Mouse (Mus musculus): Measurements from ENCODE around the gene Baz1a. TPM values are rescaled to one million over a fixed set of nuclear protein-coding genes. Genes with fewer than 3 reads are reported as not detected.
A peak's percentile ranks its signal among the peaks of the same experiment; 100 is the strongest.

Baz1a gene
- total RNA-seq (2014; rRNA removed) (2.1 and 4.4 TPM in 2 replicates), polyA plus RNA-seq (2015; fragmentation: Nextera tagmentation; extraction: Ambion mirVana) (2.0 and 2.6 TPM in 2 replicates)

DNA sequence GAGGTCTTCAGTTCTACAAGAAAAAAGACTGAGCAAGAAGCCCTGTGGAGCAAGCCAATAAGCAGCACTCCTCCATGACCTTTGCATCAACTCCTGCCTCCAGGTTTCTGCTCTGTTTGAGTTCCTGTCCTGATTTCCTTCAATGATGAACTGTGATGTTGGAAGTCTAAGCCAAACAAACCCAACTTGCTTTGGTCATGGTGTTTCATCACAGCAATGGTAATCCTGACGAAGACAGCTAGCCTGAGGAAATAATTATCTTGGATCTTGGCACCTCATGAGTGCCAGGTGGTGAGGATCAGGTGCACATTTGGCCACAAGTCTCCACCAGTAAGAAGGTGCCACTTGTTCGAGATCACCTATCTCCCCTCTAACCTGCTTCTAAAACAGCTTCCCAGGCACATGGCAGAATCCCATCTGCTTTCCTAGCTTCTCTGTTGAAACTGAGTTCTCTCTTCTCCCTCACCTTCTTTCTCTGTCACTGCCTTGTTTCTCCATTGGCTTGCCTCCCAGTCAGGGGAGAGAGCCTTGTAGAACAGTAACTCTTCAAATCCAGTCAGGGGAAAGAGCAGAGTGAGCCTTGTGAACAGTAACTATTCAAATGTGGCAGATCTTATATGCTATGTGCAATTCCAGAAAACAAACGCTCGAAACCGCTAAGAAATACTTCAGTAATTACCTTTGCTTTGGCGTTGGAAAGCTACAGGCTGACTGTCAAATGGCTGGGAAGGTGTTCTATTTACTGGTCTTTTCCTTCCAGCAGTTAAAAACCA, at the start of gene Baz1a:
Gene Baz1a (minus strand): TSS at position 723 of the 773 bp plus-strand sequence.
- 91% methylated on average over 6 of the region's 6 CpGs for WGBS
- TF ChIP-seq CTCF (IDR thresholded peaks at IDR 0.05): no peak
- no peak for ATAC-seq (ENCODE audit: low FRiP score)

DNA sequence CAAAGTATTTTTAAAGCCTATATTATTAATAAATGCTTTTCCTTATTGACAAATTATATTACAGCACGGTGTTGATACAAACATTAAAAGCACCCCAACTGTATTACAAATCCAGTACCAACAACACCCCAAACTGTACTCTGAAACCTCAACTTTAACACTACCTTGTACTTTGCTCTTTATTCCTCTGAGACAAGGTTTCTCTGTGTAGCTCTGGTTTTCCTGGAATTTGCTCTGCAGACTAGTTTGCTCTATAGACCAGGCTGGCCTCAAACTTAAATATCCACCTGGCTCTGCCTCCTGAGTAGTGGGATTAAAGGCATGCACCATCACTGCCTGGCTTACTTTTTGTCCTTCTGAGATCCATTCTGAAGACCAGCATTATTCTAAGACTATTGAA, 48.0 kb upstream of the Baz1a start:
- Histone ChIP-seq H3K4me2 (ENCODE audit: low read depth, low read length, poor library complexity, severe bottlenecking) (no peak overlapping the region), H3K4me1 (ENCODE audit: insufficient read depth, low read length) (no peaks in the 10 kb centered on the region), H3K9me3 (ENCODE audit: low read length) (no peaks in the 10 kb centered on the region), H3K27me3 (ENCODE audit: insufficient read depth, low read length) (no peaks in the 10 kb centered on the region), H3K27ac (ENCODE audit: low read depth, low read length) (no peak overlapping the region), H3K4me3 (ENCODE audit: low read depth, low read length) (no peak overlapping the region), H3K9ac (replicated peaks; ENCODE audit: low read length, poor library complexity, severe bottlenecking) (no peak overlapping the region), H3K36me3 (ENCODE audit: insufficient read depth, low read length) (0 out of 2 replicates have a peak, but pooled peaks cover 3% of the 10 kb centered on the region)
- DNase-seq (ENCODE audit: low spot score) (no peak), ATAC-seq (ENCODE audit: low FRiP score) (no peak)
- no peak for TF ChIP-seq CTCF (IDR thresholded peaks at IDR 0.05)
- 94% methylated on average over 1 of the region's 1 CpGs for WGBS

More for the DNA sequence above, at the start of gene Baz1a:
- Histone ChIP-seq H3K27me3 (ENCODE audit: insufficient read depth, low read length) (no peaks in the 10 kb centered on the region), H3K9me3 (ENCODE audit: low read length) (no peaks in the 10 kb centered on the region), H3K4me2 (ENCODE audit: low read depth, low read length, poor library complexity, severe bottlenecking) (no peak within 1 kb of the TSS), H3K27ac (ENCODE audit: low read depth, low read length) (no peak within 1 kb of the TSS), H3K36me3 (ENCODE audit: insufficient read depth, low read length) (no peaks in the 10 kb centered on the region), H3K4me3 (ENCODE audit: low read depth, low read length) (no peak within 1 kb of the TSS), H3K4me1 (ENCODE audit: insufficient read depth, low read length) (no peaks in the 10 kb centered on the region), H3K9ac (replicated peaks; ENCODE audit: low read length, poor library complexity, severe bottlenecking) (no peak within 1 kb of the TSS)
- DNase-seq (ENCODE audit: low spot score): no peak

DNA sequence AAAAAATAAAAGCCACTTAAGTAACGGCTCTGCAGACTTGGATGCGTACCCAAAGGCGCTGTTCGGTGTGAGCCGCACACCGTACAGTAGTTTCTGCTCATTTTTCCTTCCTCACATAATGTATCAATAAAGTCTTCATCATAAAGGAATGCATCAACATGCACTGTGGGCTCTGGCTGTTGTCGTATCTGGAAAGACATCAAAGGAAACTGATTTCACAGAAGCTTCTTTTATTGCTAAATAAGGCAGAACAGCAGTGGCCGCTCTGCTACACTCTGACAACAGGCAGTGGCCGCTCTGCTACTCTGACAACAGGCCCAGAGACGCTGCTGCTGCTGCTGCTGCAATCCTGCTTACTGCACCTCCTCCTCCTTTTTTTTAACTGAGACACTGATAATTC, 46.9 kb upstream of the Baz1a start:
- DNase-seq (ENCODE audit: low spot score): peak; percentile 31
- Histone ChIP-seq H3K27me3 (ENCODE audit: insufficient read depth, low read length) (no peaks in the 10 kb centered on the region), H3K4me2 (ENCODE audit: low read depth, low read length, poor library complexity, severe bottlenecking) (no peak overlapping the region), H3K4me3 (ENCODE audit: low read depth, low read length) (no peak overlapping the region), H3K9ac (replicated peaks; ENCODE audit: low read length, poor library complexity, severe bottlenecking) (no peak overlapping the region), H3K9me3 (ENCODE audit: low read length) (no peaks in the 10 kb centered on the region), H3K27ac (ENCODE audit: low read depth, low read length) (no peak overlapping the region), H3K36me3 (ENCODE audit: insufficient read depth, low read length) (0 out of 2 replicates have a peak, but pooled peaks cover 3% of the 10 kb centered on the region), H3K4me1 (ENCODE audit: insufficient read depth, low read length) (no peaks in the 10 kb centered on the region)
- ATAC-seq (ENCODE audit: low FRiP score): no peak
- 61% methylated on average over 10 of the region's 10 CpGs for WGBS
- no peak for TF ChIP-seq CTCF (IDR thresholded peaks at IDR 0.05)

DNA sequence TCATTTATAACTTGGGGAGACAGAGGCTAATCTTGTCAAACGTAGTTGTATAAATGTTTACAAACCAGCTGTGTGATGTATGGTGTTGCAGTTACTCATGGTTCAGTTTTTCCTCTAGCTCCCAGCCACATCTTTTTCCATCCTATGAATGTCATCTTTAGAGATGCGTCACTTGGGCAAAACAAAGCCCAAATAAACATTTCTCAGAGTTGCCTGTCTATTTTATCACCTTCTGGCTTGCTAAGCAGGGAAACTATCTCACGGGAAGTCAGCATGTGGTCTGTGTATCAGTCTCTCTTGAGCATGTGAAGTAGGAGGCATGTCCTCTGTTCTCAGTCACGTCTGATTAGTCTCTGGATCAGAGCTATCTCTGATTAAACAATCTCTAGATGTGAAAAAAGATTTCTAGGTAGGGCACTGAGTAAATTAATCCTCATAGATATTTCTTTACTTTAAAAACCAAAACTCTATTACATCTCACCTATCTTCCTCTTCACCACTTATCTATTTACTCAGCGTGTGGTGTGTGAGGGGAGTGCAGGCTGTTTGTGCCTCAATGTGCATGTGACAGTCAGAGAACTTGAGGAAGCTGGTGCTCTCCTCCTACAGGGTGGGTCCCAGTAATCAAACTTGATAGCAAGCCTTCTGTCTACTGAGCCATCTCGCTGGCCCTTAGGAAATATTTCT, 46.2 kb upstream of the Baz1a start:
- no peak overlapping the region for H3K4me2 ChIP-seq (ENCODE audit: low read depth, low read length, poor library complexity, severe bottlenecking)
- H3K27me3 ChIP-seq (ENCODE audit: insufficient read depth, low read length): no peaks in the 10 kb centered on the region
- no peak for TF ChIP-seq CTCF (IDR thresholded peaks at IDR 0.05)
- 84% methylated on average over 6 of the region's 6 CpGs for WGBS
- DNase-seq (ENCODE audit: low spot score): no peak
- no peak for ATAC-seq (ENCODE audit: low FRiP score)
- H3K27ac ChIP-seq (ENCODE audit: low read depth, low read length): no peak overlapping the region
- H3K9me3 ChIP-seq (ENCODE audit: low read length): no peaks in the 10 kb centered on the region
- no peak overlapping the region for H3K9ac ChIP-seq (replicated peaks; ENCODE audit: low read length, poor library complexity, severe bottlenecking)
- H3K4me1 ChIP-seq (ENCODE audit: insufficient read depth, low read length): no peaks in the 10 kb centered on the region
- 0 out of 2 replicates have a peak, but pooled peaks cover 3% of the 10 kb centered on the region for H3K36me3 ChIP-seq (ENCODE audit: insufficient read depth, low read length)
- H3K4me3 ChIP-seq (ENCODE audit: low read depth, low read length): no peak overlapping the region

DNA sequence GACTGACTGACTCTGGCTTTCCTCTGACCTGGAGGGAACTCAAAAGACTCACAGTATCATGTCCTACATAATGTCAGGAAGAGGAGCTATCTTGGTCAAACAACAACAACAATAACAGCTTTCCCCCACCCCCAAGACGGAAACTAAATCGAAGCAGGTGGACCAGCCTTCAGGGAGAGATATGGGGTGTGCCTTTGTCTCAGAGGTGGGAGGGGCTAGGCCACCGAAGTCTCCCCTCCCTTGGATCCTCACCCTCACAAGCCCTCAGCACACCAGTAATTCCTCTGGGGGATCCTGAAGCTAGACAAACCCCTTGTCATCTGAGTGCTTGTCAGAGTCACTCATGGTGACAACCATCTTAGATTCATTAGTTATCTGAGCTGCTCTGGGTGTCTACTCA, 45.7 kb upstream of the Baz1a start:
- no peak overlapping the region for H3K4me2 ChIP-seq (ENCODE audit: low read depth, low read length, poor library complexity, severe bottlenecking)
- ATAC-seq (ENCODE audit: low FRiP score) (no peak), DNase-seq (ENCODE audit: low spot score) (no peak)
- H3K27ac ChIP-seq (ENCODE audit: low read depth, low read length): no peak overlapping the region
- no peak overlapping the region for H3K9ac ChIP-seq (replicated peaks; ENCODE audit: low read length, poor library complexity, severe bottlenecking)
- TF ChIP-seq CTCF (IDR thresholded peaks at IDR 0.05): no peak
- 79% methylated on average over 3 of the region's 3 CpGs for WGBS
- no peaks in the 10 kb centered on the region for H3K27me3 ChIP-seq (ENCODE audit: insufficient read depth, low read length)
- H3K9me3 ChIP-seq (ENCODE audit: low read length): no peaks in the 10 kb centered on the region
- H3K4me1 ChIP-seq (ENCODE audit: insufficient read depth, low read length): no peaks in the 10 kb centered on the region
- no peak overlapping the region for H3K4me3 ChIP-seq (ENCODE audit: low read depth, low read length)
- 0 out of 2 replicates have a peak, but pooled peaks cover 3% of the 10 kb centered on the region for H3K36me3 ChIP-seq (ENCODE audit: insufficient read depth, low read length)
